Mouse (Mus musculus): Measurements from ENCODE around the gene Sptssa.

- TF ChIP-seq CTCF (IDR thresholded peaks at IDR 0.05; ENCODE audit: extremely low read depth, insufficient read length, insufficient replicate concordance, low read depth, low read length) (no peak), POLR2A (IDR thresholded peaks at IDR 0.05; ENCODE audit: low read depth, low read length) (no peak)
These were observed 5.2 kb downstream of the Sptssa start for GRCm38 (mm10) chr12:54651158-54651557.
